28 mouse cellular contexts compared by ENCODE assay signal in the genomic region with DNA sequence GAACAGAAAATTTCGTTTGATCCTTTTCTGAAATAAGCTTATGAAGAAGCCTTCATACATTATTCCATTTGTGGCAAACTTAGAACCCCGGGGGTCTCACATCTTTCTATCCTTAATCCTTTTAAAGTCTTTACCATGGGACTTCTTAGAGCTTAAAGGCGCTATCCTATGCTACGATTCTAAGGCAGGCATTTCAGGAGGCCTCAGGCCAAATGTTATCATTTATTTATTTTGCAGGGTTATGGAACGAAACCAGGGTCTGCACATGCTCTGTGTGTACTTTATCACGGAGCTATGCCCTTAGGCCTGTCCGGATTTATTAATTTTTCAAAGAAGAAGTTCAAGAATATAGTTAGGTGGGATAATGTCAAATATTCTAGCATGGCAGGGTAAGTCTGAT.
DNase-seq lines count a peak whose midpoint lies in the region; ATAC-seq and TF ChIP-seq lines count a peak whose summit lies in the region.
"Had no signal": no experiment of that assay in that cellular context is flagged by ENCODE, and none has a peak within 500 bp of the region (broad histone marks: within the 10 kb centered on the region; RNA-seq: fewer than 3 reads in every experiment).

No protein-coding gene starts in this region.

- ATAC-seq in midbrain, embryonic 13.5 days, result peak; percentile 77
- peak; percentile 77; the same call in 1 of the 2 replicates for ATAC-seq in midbrain, embryonic 16.5 days
- ATAC-seq: activated CD4-positive, CD25-positive, alpha-beta regulatory T cell, adult 4 months; CD4-positive, CD25-positive, alpha-beta regulatory T cell, adult 4 months; forebrain, embryonic 14.5 days; forebrain, embryonic 16.5 days; Patski had no signal

- DNase-seq in midbrain, embryonic 10.5 days (ENCODE audit: low spot score), result no peak
- DNase-seq in brain, embryonic 14.5 days (ENCODE audit: low read depth), result peak; percentile 40
- no peak for DNase-seq in thymus, adult 18-20 months
- DNase-seq in heart, postnatal 14 days, result no peak
- DNase-seq: adrenal gland, adult 8-10 months; adrenal gland, postnatal 14 days; adrenal gland, postnatal 36 days; B cell, adult 2 months; cerebellum, adult 11 months; cerebellum, adult 18-20 months; cerebellum, adult 8-10 months; cerebellum, adult 9-11 months; cerebellum, postnatal 14 days; cerebellum, postnatal 36 days; embryo, embryonic 11 days had no signal

- intact Hi-C loops in heart, postnatal 14 days (cut with DNase I), result no loop called here

- TF ChIP-seq CTCF in brain, embryonic 14.5 days (IDR thresholded peaks at IDR 0.05; ENCODE audit: borderline replicate concordance, extremely low read depth, insufficient read depth, insufficient read length), result no peak

- H3K9me3 ChIP-seq in midbrain, embryonic 13.5 days, result no peaks in the 10 kb centered on the region
- no peaks in the 10 kb centered on the region for H3K9me3 ChIP-seq in midbrain, embryonic 10.5 days (replicated peaks)
- no peaks in the 10 kb centered on the region for H3K9me3 ChIP-seq in midbrain, embryonic 16.5 days (replicated peaks; ENCODE audit: control insufficient read depth, low read length, poor library complexity, severe bottlenecking)
- H3K9me3 ChIP-seq: embryonic facial prominence, embryonic 13.5 days; embryonic facial prominence, embryonic 15.5 days; forebrain, embryonic 10.5 days; forebrain, embryonic 12.5 days had no signal

- H3K4me2 ChIP-seq in midbrain, embryonic 13.5 days (replicated peaks), result no peak overlapping the region
- no peak overlapping the region for H3K4me2 ChIP-seq in midbrain, embryonic 16.5 days (ENCODE audit: low read length)
- H3K4me2 ChIP-seq: embryonic facial prominence, embryonic 13.5 days; embryonic facial prominence, embryonic 15.5 days; forebrain, embryonic 12.5 days had no signal

- H3K36me3 ChIP-seq in midbrain, embryonic 13.5 days, result no peaks in the 10 kb centered on the region
- H3K36me3 ChIP-seq in midbrain, embryonic 10.5 days, result no peaks in the 10 kb centered on the region
- H3K36me3 ChIP-seq in midbrain, embryonic 16.5 days (ENCODE audit: control insufficient read depth, insufficient read depth, low read length), result no peaks in the 10 kb centered on the region
- H3K36me3 ChIP-seq: embryonic facial prominence, embryonic 13.5 days; embryonic facial prominence, embryonic 15.5 days; forebrain, embryonic 10.5 days; forebrain, embryonic 12.5 days; G1E had no signal

- H3K27ac ChIP-seq in midbrain, embryonic 13.5 days, result no peak overlapping the region
- H3K27ac ChIP-seq in midbrain, embryonic 10.5 days (replicated peaks), result no peak overlapping the region
- no peak overlapping the region for H3K27ac ChIP-seq in midbrain, embryonic 16.5 days (ENCODE audit: low read length)
- H3K27ac ChIP-seq: embryonic facial prominence, embryonic 13.5 days; embryonic facial prominence, embryonic 15.5 days; forebrain, embryonic 10.5 days; forebrain, embryonic 12.5 days had no signal

- 0 out of 2 replicates have a peak, but pooled peaks cover 4% of the 10 kb centered on the region for H3K4me1 ChIP-seq in midbrain, embryonic 13.5 days (replicated peaks)
- peaks cover 15% of the 10 kb centered on the region; the same call in 1 of the 2 replicates for H3K4me1 ChIP-seq in midbrain, embryonic 10.5 days
- H3K4me1 ChIP-seq in midbrain, embryonic 16.5 days (ENCODE audit: control insufficient read depth, insufficient read depth, low read length), result no peaks in the 10 kb centered on the region
- H3K4me1 ChIP-seq: forebrain, embryonic 12.5 days had no signal

- no peaks in the 10 kb centered on the region for H3K27me3 ChIP-seq in midbrain, embryonic 13.5 days
- no peaks in the 10 kb centered on the region for H3K27me3 ChIP-seq in midbrain, embryonic 10.5 days (ENCODE audit: low read depth, poor library complexity, severe bottlenecking)
- H3K27me3 ChIP-seq in midbrain, embryonic 16.5 days (ENCODE audit: control insufficient read depth, insufficient read depth, low read depth, low read length), result no peaks in the 10 kb centered on the region
- H3K27me3 ChIP-seq: embryonic facial prominence, embryonic 13.5 days; embryonic facial prominence, embryonic 15.5 days; forebrain, embryonic 12.5 days; Patski had no signal

- H3K9ac ChIP-seq in midbrain, embryonic 13.5 days (replicated peaks), result no peak overlapping the region
- H3K9ac ChIP-seq in midbrain, embryonic 16.5 days (ENCODE audit: low read depth, low read length), result no peak overlapping the region
- H3K9ac ChIP-seq: embryonic facial prominence, embryonic 13.5 days; embryonic facial prominence, embryonic 15.5 days; forebrain, embryonic 12.5 days had no signal

- WGBS in midbrain, embryonic 13.5 days, result 62% methylated on average over 7 of the region's 7 CpGs
- WGBS in midbrain, embryonic 10.5 days, result 85% methylated on average over 7 of the region's 7 CpGs
- 56% methylated on average over 7 of the region's 7 CpGs for WGBS in midbrain, embryonic 16.5 days

- no peak overlapping the region for H3K4me3 ChIP-seq in midbrain, embryonic 13.5 days (replicated peaks)
- H3K4me3 ChIP-seq in midbrain, embryonic 10.5 days, result no peak overlapping the region
- no peak overlapping the region for H3K4me3 ChIP-seq in midbrain, embryonic 16.5 days (ENCODE audit: low read depth, low read length)
- H3K4me3 ChIP-seq: embryonic facial prominence, embryonic 13.5 days; embryonic facial prominence, embryonic 15.5 days; erythroblast, embryonic 14.5 days; forebrain, embryonic 10.5 days; forebrain, embryonic 12.5 days had no signal

- TF ChIP-seq POLR2A in brain, embryonic 14.5 days (IDR thresholded peaks at IDR 0.05; ENCODE audit: borderline replicate concordance, extremely low read depth, insufficient read depth, insufficient read length, poor library complexity, severe bottlenecking), result no peak
